Mouse (Mus musculus) fat pad, adult 2 months (tissue): ENCODE measurements around the gene Mapt.
"Not testable (repeated sequence)": the region's sequence is repeated elsewhere in the genome, so short reads cannot be mapped to it uniquely, and the experiment has no call there.

Source experiments
- DNase-seq: peaks from one replicate; pipeline ENCODE4 v3.0.0-alpha.2; 2011; ENCODE audit warnings: low read depth, low spot score; ENCODE audit errors: extremely low read depth

Gene Mapt

GRCm38 (mm10) chr11:104231041-104231911, at the start of gene Mapt:
TSS of gene Mapt (plus strand) at chr11:104231390.
- no peak for DNase-seq

- no peak for DNase-seq
Observed at GRCm38 (mm10) chr11:104182141-104182540, 49.0 kb upstream of the Mapt start.

DNA sequence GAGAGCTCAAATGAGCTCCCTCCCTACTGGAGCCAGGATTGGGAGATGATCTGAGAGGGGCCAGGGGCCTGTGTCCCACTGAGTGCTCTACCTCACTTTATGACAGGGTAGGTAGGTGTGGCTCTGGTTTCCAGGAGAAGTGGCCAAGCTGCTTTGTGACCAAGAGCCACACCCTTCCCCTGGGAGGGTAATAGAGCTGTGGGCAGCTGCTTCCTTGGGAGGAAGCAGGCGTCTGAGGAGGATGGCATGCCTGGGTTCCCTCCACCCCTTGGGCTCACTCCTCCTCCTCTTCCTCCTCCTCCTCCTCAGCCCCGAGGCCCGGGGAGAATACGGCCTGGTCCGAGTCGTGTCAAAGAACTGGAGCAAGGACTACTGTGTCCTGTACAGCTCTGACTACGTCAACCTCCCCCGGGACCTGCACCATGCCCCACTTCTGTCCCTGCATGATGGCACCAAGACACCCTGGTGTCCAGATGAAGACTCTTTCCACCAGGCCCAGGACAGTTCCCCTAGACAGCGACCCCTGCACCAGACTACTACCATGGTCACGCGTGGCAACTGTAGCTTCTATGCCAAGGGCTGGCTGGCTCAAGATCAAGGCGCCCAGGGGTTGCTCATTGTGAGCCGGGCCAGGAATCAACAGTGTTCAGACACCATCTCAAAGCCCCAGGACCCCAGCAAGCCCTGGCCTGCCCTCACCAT, 44.9 kb upstream of the Mapt start, which contains the start of gene Sppl2c:
Sppl2c (plus strand) TSS at position 193 of the 702 bp plus-strand sequence.
- DNase-seq, result no peak

DNA sequence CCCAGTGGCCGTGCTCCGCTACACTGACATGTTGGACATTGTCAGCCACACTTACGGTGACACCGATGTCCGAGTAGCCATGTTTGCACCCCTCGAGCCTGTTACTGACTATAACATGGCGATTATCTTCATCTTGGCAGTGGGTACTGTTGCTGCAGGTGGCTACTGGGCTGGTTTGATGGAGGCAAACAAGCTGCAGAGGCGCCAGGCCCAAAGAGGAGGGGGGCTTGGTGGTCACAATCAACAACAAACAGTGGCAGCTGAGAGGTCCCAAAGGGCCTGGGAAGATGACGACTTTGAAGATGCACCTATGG, 44.4 kb upstream of the Mapt start:
- DNase-seq, result no peak

- DNase-seq, result no peak
Observed at GRCm38 (mm10) chr11:104187766-104188165, 43.4 kb upstream of the Mapt start.

GRCm38 (mm10) chr11:104190008-104190407, 41.2 kb upstream of the Mapt start:
- no peak for DNase-seq

DNA sequence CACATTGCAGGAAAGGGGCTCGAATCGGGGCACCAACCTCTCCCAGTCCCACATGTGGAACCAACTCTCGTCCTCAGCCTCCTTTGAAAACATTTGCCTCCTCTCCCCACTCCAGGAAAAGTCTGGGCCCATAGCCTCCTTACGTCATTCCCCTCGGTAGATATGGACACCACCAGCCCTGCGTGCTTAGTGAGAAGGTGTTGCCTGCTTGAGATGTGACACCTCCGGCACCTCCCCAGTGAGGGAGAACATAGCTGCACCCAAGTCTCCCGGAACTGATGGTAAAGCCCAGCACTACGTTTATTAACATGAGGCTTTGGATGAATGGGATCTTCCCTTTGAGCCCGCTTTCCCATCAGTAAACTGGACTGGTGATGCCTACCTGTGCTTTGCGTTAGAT, 35.8 kb upstream of the Mapt start:
- no peak for DNase-seq

DNA sequence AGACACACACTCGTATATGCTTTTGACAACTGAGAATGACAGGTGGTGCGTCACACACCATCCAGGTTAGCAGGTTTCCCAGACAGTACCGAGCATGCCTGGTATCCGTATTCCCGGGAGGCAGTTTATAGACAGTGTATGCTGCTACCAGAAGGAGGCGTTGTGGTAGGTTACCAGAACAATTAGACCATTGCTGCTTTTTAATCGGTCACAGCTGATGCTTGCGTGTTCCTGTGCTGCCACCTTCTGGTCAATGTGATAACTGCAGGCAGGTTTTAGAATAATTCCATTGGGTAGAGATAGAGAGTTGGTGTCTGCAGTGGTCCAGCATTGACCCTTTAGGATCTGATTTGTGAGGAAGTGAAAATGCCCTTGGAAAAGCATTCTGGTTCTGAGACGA, 35.4 kb upstream of the Mapt start:
- no peak for DNase-seq

DNA sequence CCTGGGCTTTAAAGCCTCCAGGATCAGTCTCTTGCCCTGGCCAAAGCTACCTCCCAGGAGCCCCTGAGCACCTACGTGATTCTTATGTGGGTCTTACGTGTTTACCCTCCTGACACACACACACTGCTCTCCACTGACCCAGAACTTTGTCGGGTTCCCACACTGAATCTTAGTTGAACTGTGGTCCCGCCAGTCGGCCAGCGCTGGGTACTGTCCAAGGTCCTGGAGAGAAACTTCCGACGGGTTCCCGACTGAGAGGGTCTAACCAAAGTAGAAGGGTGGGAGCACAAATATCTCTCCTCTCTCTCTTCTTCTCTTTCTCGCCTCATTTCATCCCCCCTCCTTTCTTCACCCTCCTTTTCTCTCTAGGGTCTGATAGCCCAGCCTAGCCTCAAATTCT, 33.3 kb upstream of the Mapt start:
- DNase-seq, result no peak

DNA sequence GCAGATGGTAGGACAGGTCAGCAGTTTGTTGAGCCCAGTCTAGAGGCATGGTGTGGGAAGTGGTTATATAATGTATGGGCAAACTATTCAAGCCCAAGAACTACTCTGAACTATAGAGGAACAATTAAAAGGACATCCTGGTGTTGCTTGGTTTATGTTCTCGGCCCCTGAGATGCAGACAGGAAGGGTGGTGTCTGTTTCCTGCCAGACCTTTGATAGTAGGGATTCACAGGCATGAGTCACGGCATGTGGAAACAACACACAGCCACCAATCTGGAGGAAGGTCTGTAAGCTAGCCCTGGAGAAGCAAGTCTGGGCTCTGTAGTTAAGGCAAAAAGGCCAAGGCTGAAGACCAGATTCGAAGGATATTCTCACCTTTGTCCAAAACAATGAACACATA, 27.9 kb upstream of the Mapt start:
- no peak for DNase-seq

GRCm38 (mm10) chr11:104206573-104206972, 24.6 kb upstream of the Mapt start:
- no peak for DNase-seq

DNA sequence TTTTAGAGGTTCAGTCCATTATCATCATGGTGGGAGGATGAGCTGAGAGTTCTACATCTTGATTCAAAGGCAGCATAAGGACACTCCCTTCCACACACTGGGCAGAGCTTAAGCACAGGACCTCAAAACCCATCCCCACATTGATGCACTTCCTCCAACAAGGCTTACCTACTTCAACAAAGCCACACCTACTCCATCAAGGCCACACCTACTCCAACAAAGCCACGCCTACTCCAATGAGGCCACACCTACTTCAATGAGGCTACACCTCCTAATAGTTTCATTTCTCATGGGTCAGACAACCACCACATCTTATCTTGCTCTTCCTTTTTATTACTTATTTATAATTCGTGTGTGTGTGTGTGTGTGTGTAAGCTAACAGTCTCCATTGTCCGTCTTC, 22.1 kb upstream of the Mapt start:
- no peak for DNase-seq

DNA sequence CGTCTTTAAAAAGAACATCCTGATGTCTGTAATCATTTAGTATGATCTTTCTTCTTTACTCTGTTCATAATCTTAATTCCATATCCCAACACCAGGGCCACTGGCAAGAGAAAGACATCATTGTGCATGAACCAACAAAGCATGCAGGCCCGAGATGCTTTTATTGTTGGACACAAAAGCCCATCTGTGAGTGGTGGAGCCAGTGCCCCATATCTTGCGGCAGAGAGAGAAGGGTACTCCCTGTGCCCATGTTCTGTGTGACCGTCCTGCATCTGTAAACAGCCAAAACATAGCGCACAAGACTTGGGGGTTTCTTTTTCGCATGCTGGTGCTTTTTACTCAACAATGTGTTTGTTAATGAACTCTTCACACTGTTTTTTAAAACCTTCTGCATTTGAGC, 19.9 kb upstream of the Mapt start:
- no peak for DNase-seq

GRCm38 (mm10) chr11:104214128-104214527, 17.1 kb upstream of the Mapt start:
- not testable (repeated sequence) for DNase-seq

- no peak for DNase-seq
Observed at GRCm38 (mm10) chr11:104218075-104218474, 13.1 kb upstream of the Mapt start.

DNA sequence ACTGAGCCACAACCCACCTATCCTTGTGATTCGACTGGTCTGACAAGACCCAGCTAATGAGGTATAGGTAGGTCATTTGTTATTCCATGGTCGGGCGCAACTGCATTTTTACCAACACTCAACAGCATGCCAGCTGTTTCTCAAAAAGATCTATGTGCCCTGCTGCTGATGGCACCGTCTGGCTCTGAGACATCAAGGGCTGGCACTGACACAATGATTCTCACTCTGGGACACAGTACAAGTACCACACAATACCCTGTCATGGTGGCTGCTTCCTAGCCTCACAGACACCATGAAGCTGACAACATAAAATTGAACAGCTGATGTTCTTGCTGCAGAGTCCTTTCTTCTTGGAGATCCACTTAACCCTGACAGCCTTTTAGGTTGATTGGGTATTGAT, 10.9 kb upstream of the Mapt start:
- DNase-seq, result no peak

GRCm38 (mm10) chr11:104221751-104222150, 9.4 kb upstream of the Mapt start:
- no peak for DNase-seq

DNA sequence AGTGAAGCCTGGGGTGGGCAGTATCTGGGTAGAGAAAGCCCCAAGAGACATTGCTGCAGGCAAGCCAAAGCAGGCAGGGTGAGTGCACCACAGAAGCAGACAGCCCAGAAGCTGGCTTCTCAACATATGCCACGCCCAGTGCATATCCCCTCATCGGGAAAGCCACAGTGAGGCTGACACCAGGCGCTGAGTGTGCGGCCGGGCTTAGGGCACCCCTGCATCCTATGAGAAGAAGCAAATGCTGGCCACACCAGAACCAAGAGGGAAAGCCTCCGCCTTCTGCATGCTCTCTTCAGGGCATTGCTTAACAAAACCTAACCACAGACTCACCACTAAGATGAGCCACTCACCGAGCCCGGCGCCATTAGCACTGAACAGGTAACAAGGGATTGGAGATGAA, 7.9 kb upstream of the Mapt start:
- DNase-seq, result no peak

- DNase-seq, result no peak
Observed at GRCm38 (mm10) chr11:104229391-104229790, 1.8 kb upstream of the Mapt start.

DNA sequence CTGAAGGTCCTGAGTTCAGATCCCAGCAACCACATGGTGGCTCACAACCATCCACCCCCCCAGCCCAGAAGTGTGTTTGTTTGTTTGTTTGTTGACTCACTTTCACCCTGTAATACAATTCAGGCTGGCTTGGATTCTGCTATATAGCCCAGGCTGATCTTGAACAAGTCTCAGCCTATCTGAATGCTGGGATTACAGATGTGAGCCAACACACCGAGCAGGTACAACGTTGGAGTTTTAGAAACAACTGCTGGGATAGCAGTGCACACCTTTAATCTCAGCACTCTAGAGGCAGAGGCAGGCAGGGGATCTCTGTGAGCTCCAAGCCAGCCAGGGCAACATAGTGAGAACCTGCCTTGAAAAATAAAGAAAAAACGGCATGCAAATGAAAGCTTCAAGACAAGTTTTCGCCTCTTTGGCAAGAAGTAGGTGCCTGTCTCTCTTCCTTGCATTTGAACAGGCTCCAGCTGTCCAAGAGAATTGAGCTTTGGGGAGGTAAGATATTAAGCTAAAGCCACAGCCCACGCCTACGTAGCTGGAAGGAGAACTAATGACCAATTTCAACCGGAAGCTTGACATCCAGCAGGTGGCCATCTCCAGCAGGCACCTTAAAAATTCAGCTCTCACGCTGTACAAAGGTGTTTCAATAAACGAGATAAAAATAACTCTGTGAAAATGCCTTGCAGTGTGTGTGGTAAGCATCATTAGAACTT, 968 bp upstream of the Mapt start:
- peak; percentile 74 for DNase-seq

GRCm38 (mm10) chr11:104232141-104233061, 1.2 kb downstream of the Mapt start:
- no peak for DNase-seq
